Mouse (Mus musculus) kidney, embryonic 14.5 days (tissue): ENCODE data around the gene Ghitm. TPM values are rescaled to one million over a fixed set of nuclear protein-coding genes. Genes with fewer than 3 reads are reported as not detected.

Experiments
- ATAC-seq: fragments of 200-750 bp; cut with Nextera tagmentation; 2 replicates; pipeline ENCODE4 v1.8.0; 2017; ENCODE audit warnings: moderate number of reproducible peaks, mild to moderate bottlenecking, moderate TSS enrichment, moderate library complexity; ENCODE audit not compliant: low FRiP score, low TSS enrichment
- H3K27ac ChIP-seq: fragments of 300-500 bp; sonication (generic); 2 replicates; pipeline ENCODE4 v1.5.1; 2014; ENCODE audit warnings: low read depth, mild to moderate bottlenecking, low read length, moderate library complexity, mixed read lengths
- H3K27me3 ChIP-seq: fragments of 300-500 bp; sonication (generic); 2 replicates; pipeline ENCODE4 v1.6.1; 2014; ENCODE audit warnings: mild to moderate bottlenecking, low read length; ENCODE audit not compliant: control insufficient read depth, insufficient read depth
- H3K36me3 ChIP-seq: fragments of 300-500 bp; sonication (generic); 2 replicates; pipeline ENCODE4 v1.6.1; 2014; ENCODE audit warnings: low read length, mixed read lengths; ENCODE audit not compliant: control insufficient read depth, insufficient read depth
- H3K4me1 ChIP-seq: fragments of 300-500 bp; sonication (generic); 2 replicates; pipeline ENCODE4 v1.6.1; 2014; ENCODE audit warnings: low read length, mixed read lengths; ENCODE audit not compliant: control insufficient read depth, insufficient read depth
- H3K4me2 ChIP-seq: fragments of 300-500 bp; sonication (generic); replicated peaks from 2 replicates; pipeline ENCODE4 v1.6.1; 2014; ENCODE audit warnings: low read depth, mild to moderate bottlenecking, low read length
- H3K4me3 ChIP-seq: fragments of 300-500 bp; sonication (generic); 2 replicates; pipeline ENCODE4 v1.5.1; 2014; ENCODE audit warnings: mild to moderate bottlenecking, low read length
- H3K9ac ChIP-seq: fragments of 300-500 bp; sonication (generic); 2 replicates; pipeline ENCODE4 v1.6.1; 2014; ENCODE audit warnings: low read depth, mild to moderate bottlenecking, low read length, moderate library complexity
- H3K9me3 ChIP-seq: fragments of 300-500 bp; sonication (generic); 2 replicates; pipeline ENCODE4 v1.6.1; 2016; ENCODE audit warnings: low read length; ENCODE audit not compliant: control insufficient read depth
- WGBS: fragments of 180-500 bp; shearing (Covaris S2); extraction: QIAGEN DNeasy Blood & Tissue Kit; methylation state at CpG from one replicate; pipeline ENCODE4 v1.1.7; 2014; 5-methylcytosine and 5-hydroxymethylcytosine counted together
- polyA plus RNA-seq: library from polyadenylated mRNA; unstranded; fragments of >200 nt; fragmentation: Nextera tagmentation; extraction: Ambion mirVana; gene quantifications from 2 replicates; pipeline ENCODE4 v1.2.1, GENCODE M21; 2014

The Ghitm gene
- polyA plus RNA-seq, 1 experiment from 2014 or later, result 206 TPM

- Histone ChIP-seq H3K4me1 (0 out of 2 replicates have a peak, but pooled peaks cover 5% of the 10 kb centered on the region), H3K9ac (no peak overlapping the region), H3K36me3 (no peaks in the 10 kb centered on the region), H3K4me2 (no peak overlapping the region), H3K9me3 (no peaks in the 10 kb centered on the region), H3K27me3 (peaks cover 12% of the 10 kb centered on the region), H3K27ac (no peak overlapping the region), H3K4me3 (no peak overlapping the region)
- no peak for ATAC-seq
- WGBS, result 49% methylated on average over 6 of the region's 6 CpGs
These were observed 40.6 kb downstream of the Ghitm start for GRCm38 (mm10) chr14:37094436-37094835.

- H3K9me3 ChIP-seq, result no peaks in the 10 kb centered on the region
- 30% methylated on average over 4 of the region's 4 CpGs for WGBS
- no peak overlapping the region for H3K27ac ChIP-seq
- no peaks in the 10 kb centered on the region for H3K36me3 ChIP-seq
- 0 out of 2 replicates have a peak, but pooled peaks cover 3% of the 10 kb centered on the region for H3K4me1 ChIP-seq
- no peak overlapping the region for H3K4me2 ChIP-seq
- H3K9ac ChIP-seq, result no peak overlapping the region
- no peaks in the 10 kb centered on the region for H3K27me3 ChIP-seq
- ATAC-seq, result no peak
- no peak overlapping the region for H3K4me3 ChIP-seq
These were observed 51.3 kb downstream of the Ghitm start for GRCm38 (mm10) chr14:37083755-37084154.

- Histone ChIP-seq H3K9ac (no peak overlapping the region), H3K36me3 (no peaks in the 10 kb centered on the region)
- 91% methylated on average over 1 of the region's 1 CpGs for WGBS
These were observed 54.3 kb downstream of the Ghitm start for GRCm38 (mm10) chr14:37080724-37081123.

More at GRCm38 (mm10) chr14:37080724-37081123, 54.3 kb downstream of the Ghitm start:
- Histone ChIP-seq H3K27ac (no peak overlapping the region), H3K27me3 (no peaks in the 10 kb centered on the region), H3K9me3 (no peaks in the 10 kb centered on the region), H3K4me1 (0 out of 2 replicates have a peak, but pooled peaks cover 3% of the 10 kb centered on the region), H3K4me3 (no peak overlapping the region), H3K4me2 (no peak overlapping the region)
- no peak for ATAC-seq

Other genes starting within 250 kb of the Ghitm start
- gene Ccser2, start 166.5 kb downstream of the Ghitm start, polyA plus RNA-seq, result 25.1 and 35.3 TPM in 2 replicates
- gene Rgr, start 86.3 kb downstream of the Ghitm start, polyA plus RNA-seq, result not detected in 2 replicates
- not detected in 2 replicates for gene Lrit1, start 80.4 kb downstream of the Ghitm start, polyA plus RNA-seq
- not detected in 2 replicates for gene Lrit2, start 67.3 kb downstream of the Ghitm start, polyA plus RNA-seq
- gene Cdhr1, start 36.9 kb downstream of the Ghitm start, polyA plus RNA-seq, result 3.8 and 5.6 TPM in 2 replicates
- 0.69 and 0.81 TPM in 2 replicates for gene 2610528A11Rik, start 21.2 kb downstream of the Ghitm start, polyA plus RNA-seq